Mouse (Mus musculus): ENCODE results near the gene Exoc4. TPM values are rescaled to one million over a fixed set of nuclear protein-coding genes. Genes with fewer than 3 reads are reported as not detected.

Gene Exoc4
- total RNA-seq, 2 experiments from 2014 or later = 40.0 to 44.1 TPM

DNA sequence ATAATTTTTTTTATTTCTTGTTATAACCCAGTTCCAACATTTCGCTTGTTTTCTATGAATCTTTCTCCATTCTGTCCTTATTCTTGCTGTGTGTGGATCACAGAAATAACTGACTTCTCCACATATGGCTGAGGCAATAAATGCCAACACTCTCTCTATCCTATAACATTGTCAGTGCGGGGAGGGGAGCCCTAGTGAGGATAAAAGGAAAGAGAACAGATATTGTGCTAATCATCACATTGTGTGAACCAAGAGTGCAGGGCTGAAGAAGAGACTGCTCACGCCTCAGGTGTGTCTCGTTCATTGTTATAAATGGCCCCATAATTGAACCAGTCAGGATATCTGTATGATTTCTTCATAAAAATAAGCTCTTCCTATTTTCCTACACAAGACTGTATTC is 665.1 kb downstream of the Exoc4 start:
- no peak for DNase-seq (ENCODE audit: low spot score in 2 of 2)

DNA sequence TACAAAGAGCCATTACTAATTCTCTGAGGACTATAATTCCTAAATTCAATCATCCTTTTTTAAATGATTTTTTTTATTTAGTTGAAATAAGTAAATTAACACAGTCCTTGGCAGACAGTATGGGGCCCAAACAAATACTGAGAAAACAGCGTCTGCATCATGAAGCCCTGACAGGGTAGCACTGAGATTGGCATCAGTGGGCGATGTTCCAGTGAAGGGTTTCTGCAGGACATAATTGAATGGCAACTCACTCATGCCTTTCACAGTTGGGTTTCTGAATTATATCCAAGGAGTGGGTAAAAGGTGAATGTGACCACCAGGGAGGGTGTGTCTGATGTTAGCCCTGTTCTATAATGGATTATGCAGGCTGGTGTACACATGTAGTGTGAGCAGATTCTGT is 674.7 kb downstream of the Exoc4 start:
- no peak for DNase-seq (ENCODE audit: low spot score in 2 of 2)

DNA sequence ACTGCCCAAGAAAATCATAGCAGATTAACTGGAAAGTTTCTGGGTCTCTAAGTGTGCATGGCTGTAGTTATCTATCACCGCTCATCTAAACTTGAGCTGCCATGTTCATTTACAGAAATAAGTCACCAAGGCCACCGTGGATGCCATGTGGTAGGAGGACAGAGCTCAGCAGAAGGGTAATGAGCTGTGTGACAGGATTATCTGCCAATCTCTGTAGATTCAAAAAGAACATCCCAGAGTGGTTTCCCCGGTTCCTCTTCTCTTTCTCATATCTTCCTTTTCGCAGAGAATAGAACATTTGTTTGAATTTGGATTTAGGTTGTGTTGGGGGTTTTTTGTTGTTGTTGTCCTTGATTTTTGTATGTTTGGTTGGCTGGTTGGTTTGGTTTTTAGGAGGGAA is 676.0 kb downstream of the Exoc4 start:
- DNase-seq (ENCODE audit: low spot score in 2 of 2) = no peak

DNA sequence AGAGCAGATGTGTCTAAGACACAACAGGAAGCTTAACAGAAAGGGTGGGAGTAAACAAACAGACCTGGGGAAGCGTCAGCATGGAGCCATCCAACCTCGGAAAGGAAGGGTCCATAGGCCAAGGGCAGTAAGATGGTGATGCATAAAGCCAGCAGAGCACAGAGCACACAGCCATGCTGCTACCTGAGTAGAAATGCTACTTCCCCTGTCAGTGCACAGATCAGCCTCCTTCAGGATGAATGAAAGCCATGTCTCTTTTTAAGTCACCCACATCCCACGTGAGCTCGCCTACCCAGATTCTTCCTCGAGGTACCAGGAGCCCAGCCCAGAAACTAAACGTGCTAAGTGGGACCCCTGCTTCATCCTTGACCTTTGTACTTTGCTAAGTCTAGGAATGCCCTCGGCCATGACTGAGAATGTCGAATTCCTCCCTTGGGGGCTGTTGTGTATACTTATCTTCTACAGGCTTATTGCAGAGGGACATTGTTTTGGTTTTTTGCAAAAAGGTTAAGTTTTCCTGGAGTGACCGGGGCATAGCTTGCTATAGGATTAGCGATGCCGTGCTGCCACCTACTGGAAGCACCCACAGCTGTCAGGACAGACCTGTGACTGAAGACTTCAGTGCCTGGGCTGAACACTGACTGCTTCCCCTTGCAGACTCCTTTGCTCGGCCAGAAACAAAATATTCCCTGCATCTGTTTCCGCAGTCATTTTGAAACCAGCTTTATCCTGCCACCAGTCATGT is 680.6 kb downstream of the Exoc4 start:
- DNase-seq (ENCODE audit: low spot score in 2 of 2) = peak; percentile 75 to 76

DNA sequence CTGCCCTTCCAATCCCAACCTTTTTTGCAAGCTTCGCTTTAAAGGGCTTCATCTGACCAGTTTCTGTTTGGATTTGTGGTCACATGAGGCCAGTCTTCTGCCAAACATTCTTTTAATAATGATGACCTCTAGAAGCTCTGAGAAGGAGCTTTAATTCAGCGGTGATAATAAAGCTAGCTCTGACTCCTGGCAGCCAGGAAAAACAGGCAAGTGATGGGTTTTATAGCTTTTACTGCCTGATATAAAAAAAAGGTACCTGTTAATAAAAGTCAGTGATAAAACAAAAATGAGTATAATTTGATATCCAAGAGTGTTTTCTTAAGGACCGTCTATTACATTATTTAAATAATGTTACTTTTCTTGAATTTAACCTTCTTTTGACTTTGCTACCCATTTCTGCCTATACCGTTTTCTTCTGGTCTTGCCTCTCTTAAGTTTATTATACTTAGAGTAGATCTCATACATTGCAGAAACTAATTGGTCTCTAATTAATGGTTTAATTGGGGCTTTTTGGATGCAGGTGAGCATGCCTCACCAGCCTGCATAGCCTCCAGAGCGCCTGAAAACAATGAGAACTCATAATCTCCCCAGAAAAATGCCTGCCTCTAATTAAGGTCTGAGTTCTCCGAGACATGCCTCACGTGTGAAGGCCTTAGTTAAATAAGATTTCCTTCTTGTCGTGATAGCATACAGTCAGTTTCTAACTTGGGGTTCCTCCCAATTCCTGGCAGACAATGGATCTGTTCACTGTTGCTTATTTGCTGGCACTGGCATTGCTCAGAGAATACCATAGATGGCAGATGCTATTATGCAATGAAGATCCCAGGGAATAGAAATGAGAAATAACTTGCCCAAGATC is 681.4 kb downstream of the Exoc4 start:
- no peak for DNase-seq (ENCODE audit: low spot score in 2 of 2)

DNA sequence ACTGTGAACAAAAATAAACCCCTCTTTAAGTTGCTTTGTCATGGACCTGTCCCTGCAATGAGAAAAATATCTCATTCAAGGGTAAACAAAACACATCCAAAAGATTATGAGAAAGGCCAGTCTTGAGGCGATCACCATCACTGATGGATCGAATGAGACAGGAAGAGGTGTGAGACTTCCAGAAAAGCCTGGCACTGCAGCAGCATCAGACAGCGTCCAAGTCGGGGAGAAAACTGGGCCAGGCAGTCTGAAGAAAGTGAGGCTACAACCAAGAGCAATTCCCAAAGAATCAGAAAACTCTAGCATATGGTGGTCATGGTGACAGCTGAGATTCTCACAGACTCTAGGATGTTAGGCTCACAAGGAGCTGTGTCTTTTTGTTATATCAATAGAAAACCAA is 689.0 kb downstream of the Exoc4 start:
- DNase-seq (ENCODE audit: low spot score in 2 of 2) = no peak

DNA sequence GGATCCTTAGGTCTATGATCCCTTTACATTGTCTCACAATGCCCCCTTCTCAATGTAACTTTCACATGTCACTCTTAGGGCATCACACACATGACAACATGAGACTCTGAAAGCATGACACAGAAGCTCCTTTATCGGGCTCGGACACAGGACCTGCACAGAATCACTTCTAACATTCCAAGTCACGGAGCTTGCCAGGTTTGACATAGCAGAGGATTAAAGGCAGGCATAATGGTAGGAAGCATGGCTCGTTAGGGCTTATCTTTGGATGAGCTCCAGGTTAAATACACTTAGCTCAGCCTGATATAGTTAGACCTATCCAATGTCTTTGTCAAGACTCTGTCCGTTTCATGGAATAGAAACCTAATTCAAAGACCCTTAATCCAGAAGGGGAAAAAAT is 690.3 kb downstream of the Exoc4 start:
- no peak for DNase-seq (ENCODE audit: low spot score in 2 of 2)

DNA sequence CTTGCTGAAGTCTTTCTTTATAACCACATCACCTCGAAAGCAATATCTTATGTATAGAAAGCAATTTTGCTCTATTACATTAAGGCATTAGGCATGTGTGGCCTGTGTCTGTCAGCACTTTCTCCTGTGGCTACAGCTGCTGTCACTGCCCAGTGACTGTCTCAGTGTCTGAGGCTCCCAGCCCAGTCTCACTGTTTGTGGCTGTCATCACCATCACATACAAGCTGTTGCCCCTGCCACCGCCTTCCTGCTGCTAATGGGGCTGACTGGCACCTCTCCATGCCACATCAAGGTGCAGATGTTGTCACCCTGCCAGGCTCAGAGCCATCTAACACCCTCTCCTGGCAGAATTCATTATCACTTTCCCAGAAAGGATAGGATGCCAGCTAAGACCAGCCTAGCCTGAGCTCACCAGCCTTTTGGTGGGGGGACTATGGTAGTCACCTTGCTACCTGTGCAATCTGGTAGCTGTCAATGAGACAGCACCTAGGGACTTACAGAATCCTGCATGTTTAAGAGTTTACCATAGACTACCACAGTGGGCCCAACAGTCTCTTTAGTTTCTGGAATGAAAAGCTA is 698.1 kb downstream of the Exoc4 start:
- DNase-seq (ENCODE audit: low spot score in 2 of 2) = no peak

DNA sequence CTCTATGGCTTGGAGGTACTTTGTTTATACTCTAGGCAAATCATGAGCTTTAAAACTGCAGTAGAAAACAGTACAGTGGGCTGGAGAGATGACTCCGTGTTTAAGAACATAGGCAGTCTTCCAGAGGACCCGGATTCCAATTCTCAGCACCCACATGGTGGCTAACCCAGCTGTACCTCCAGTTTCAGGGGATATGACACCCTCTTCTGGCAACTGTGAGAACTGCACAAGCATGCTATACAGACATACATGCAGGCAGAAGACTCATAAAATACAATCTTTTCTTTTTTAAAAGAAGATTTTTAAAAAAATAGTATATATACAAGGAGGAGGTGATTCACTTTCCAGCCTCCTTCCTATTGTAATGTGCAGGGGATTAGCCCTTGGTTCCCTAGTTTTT is 701.2 kb downstream of the Exoc4 start:
- DNase-seq (ENCODE audit: low spot score in 2 of 2) = no peak

DNA sequence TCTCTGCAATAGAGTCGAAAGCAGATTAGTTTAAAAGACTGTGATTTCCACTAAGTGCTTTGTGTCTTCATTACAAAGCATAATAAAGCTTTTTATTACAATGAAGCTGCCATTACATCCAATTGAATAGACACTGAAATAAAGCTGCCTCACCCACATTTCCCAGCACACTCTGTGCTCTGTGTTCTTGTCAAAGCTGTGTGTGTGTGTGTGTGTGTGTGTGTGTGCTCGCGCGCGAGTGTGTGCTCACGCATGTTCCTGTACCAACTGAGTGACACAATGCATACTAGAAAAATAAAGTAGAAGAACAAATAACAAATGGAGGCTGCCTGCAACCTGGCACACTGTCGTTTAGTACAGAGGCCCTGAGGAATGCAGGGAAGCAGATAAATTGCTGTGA is 706.6 kb downstream of the Exoc4 start:
- no peak for DNase-seq (ENCODE audit: low spot score in 2 of 2)

DNA sequence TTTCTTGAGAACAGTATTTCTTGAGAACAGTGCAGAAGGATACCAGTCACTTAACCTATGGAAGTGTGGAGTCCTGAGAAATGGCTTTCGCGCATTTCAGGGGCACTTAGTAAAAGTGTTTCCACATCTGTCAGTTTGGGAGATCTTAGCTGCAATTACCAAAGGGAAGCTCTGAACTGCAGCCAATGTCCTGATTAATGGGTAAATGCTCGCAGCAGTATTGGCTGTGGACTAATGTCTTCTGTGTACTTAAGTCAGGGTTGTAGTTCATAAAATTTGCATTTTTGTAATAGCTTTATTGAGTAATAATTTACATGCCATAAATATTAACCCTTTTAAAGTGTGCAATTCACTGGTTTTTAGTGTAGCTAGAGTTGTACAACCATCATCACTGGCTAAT is 709.4 kb downstream of the Exoc4 start:
- DNase-seq (ENCODE audit: low spot score in 2 of 2) = no peak

DNA sequence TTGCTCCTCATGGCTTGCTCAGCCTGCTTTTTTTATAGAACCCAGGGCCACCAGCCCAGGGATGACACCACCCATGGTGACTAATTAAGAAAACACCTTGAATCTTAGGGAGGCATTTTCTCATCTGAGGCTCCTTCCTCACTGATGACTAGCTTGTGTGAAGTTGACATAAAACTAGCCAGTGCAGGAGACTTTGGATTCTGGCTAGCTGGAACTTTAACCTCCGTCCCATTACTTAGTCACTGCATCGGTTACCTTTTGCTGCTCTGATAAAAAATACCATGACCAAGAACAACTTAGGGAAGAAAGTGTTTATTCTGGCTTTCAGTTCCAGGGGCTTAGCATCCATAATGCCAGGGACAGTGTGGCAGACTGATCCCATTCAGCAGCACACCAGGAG is 711.9 kb downstream of the Exoc4 start:
- no peak for DNase-seq (ENCODE audit: low spot score in 2 of 2)

DNA sequence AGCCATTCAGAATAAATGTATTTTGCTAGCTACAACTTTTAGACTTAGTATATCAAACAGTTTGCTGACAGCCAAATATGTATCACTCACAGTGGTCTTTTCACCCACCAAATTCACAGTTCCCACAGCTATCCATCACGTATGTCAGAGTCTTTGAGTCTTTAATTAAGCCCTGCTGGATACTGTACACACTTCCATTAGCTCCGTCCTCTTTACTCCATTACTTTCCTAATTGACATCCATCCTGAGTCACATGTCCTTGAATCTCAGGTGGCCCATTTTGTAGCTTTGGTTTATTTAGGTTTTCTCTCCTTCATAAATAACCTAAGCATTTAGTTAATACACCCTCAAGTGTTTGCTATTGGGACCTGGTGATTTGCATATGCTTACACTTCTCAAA is 714.2 kb downstream of the Exoc4 start:
- no peak for DNase-seq (ENCODE audit: low spot score in 2 of 2)

DNA sequence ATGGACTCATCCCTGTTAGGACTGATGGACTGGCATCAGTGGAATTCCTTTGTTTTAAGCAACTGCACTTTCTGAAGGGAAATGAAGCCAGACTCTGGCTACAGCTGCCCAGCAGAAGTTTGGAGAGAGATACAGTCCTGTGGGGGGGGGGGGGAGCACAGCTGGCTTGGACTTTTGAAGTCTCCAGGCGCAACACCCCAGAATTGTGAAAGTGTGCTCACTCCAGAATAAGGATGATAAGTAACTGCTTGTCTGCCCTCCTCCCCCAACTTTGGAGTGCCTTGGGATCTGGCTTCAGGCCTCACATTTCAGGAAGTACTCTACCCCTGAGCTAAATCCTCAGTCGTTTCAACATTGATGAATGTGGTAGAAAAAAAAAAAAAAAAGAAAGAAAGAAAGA is 716.7 kb downstream of the Exoc4 start:
- no peak for DNase-seq (ENCODE audit: low spot score in 2 of 2)

DNA sequence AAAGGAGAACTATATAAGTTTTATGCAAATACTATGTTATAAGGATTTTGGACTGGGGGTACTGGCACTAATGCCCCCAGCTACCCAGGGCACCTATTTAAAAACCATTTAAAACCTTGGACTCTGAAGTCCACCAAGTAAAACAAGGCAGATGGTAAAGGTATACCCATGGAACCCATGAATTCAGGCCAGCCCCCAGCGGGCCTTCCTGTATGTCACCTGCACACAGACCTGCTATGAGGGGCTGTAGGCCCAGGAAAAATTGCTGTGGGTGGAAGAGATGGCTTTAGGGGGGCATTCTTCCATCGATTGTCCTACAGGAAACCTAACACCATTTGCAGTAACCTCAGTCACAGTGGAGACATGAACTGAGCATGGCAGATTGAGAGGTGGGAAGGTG is 719.9 kb downstream of the Exoc4 start:
- no peak for DNase-seq (ENCODE audit: low spot score in 2 of 2)

DNA sequence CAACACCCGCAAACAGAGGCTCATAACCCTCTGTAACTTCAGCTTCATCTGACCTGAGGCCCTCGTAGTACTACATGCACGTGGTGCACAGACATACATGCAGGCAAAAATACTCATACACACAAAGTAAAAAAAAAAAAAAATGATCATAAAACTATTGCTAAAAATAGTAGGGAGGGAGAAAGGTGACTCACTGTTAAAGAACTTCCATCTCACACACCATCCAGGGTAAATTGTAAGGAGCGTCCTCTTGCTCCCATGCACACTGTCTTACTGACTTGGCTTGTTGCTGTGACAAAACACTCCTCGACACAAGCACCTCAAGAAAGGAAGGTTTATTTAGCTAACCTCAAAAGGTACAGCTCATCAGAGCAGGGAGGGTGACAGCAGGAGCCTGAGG is 723.9 kb downstream of the Exoc4 start:
- DNase-seq (ENCODE audit: low spot score in 2 of 2) = no peak

DNA sequence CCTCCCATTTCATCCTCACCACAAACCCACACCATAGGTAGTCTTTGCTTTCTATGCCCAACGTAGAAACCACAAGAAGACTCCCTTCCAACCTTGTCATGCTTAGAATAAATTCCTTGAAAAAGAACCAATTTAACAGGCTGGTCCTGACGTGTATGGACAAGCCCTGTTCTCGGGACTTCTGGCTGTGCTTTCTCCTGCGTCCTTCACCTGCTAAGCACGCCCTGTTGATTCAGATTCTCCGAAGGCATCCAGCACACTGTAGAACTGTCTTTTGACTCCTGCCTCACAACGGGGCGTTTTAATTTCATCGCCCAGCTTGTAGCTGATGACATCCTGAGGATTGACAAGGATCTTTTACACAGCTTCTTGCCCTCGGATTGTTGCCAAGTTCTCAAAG is 727.7 kb downstream of the Exoc4 start:
- DNase-seq (ENCODE audit: low spot score in 2 of 2) = no peak

DNA sequence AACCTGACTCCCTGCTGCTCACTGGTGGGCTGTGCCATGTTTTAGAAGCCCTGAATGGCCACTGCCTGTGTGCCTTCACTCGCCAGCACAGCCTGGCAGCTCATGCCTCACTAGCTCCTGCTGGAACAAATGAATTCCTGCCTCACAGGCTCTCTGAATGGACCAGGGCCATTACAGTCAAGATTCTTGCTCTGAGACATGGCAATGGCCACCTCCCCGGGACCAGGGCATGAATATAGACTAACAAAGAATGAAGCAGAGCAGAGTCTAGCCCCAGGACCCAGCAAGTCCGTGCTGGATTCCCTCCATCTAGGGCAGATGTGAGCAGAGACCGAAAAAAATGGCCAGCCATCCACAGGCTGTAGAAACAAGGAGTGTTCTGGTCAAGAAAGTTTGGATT is 728.6 kb downstream of the Exoc4 start:
- DNase-seq (ENCODE audit: low spot score in 2 of 2) = no peak

DNA sequence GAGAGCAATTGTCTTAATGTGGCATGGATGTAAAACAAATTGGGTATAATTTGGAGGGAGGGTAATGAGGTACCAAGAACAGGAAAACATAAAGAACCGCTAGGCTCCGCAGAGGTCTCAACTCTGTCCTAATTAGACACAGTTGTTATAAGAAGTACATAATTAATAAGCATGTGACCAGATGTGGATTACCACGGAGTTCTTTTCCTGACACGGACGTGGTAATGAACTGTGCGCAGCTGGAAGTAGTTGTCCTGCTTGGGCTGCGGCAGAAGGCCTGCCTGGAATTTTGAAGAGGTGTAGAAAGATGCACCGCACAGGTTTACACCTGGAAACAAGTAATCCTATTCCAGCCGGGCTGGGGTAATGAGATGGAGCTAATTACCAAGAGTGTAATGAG is 729.0 kb downstream of the Exoc4 start:
- DNase-seq (ENCODE audit: low spot score in 2 of 2) = no peak

DNA sequence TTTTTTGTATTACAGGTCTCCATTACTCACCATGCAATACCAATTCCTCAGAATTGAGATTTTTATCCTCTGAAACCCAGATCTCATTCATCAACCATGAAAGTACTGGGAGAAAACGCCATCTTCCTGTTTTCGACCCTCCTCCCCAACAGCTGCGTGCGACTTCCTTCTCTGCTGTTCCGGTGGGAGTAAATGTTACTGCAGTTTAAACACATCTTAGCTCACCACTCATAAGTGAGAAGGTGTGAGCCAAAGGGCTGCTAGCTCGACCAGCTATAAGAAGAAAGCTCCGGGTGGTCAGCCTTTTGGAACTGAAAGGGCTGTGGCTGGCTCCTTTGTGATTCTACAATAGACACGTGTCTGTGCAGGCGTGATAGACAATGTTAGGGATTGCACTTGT is 733.8 kb downstream of the Exoc4 start:
- DNase-seq (ENCODE audit: low spot score in 2 of 2) = no peak

DNA sequence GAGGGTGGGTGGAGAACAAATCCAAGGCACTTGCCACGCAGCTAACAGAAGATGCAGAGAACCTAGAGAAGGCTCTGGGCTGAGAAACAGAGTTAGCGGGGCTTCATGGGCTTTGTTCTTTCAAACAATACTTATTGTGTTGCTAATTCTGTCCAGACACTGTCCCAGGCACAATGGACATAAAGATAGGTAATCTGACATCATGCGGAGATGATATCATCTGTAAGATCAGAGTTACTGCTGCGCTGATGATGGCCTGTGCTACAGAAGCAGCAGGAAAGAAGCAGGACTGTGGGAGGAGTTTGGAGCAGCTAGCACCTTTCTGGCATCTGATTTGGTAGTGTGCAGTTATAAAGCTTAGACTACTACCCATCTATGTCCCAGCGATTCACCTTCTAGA is 738.2 kb downstream of the Exoc4 start:
- DNase-seq (ENCODE audit: low spot score in 2 of 2) = no peak

Data from adrenal gland, adult 18-20 months (tissue).